Mouse (Mus musculus) central nervous system, embryonic 18 days (tissue): ENCODE data around the gene Abca2. TPM values are rescaled to one million over a fixed set of nuclear protein-coding genes. Genes with fewer than 3 reads are reported as not detected.

ENCODE experiments used
- polyA plus RNA-seq: library from polyadenylated mRNA; depleted of rRNA; stranded (reverse); fragments of >200 nt; gene quantifications from 2 replicates; pipeline ENCODE4 v1.2.3, GENCODE M21; 2012; rRNA removed

Abca2 gene
- 42.3 and 48.1 TPM in 2 replicates for polyA plus RNA-seq

DNA sequence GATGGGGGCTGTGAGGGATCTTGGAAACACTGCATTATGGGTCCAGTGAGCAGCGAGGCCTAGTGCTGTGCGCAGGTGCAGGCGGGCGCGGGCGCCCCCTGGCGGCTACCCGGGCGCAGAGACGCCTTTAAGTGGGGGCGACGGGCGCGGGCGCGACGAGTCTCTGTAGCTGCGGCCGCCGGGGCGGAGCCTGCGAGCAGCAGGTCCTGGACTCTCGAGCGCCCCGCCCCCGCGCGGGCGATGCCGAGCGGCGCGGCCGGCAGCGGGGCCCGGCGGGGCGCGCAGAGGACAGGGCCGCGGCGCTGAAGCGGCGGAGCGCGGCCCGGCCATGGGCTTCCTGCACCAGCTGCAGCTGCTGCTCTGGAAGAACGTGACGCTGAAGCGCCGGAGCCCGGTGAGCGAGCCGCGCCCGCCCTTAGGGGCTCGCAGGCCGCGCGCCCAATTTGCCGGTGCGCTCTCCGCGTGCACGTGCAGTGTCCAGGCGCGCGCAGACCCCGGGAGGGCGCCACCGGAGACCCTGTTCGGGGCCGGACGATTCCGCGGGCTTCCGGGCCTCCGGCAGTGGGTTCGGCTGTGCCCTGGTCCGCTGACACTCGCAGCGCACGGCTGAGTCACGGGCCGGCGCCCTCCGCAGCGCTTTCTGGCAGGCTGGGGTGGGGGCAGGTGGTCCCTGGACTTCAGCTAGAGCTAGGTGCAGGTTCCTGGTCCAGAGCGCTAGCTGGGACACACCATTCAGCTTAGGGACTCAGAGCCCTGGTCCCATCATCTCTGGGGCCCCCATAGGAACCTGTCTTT is at the start of gene Abca2:
Gene Abca2 (plus strand): TSS at position 262 of the 795 bp plus-strand sequence.

DNA sequence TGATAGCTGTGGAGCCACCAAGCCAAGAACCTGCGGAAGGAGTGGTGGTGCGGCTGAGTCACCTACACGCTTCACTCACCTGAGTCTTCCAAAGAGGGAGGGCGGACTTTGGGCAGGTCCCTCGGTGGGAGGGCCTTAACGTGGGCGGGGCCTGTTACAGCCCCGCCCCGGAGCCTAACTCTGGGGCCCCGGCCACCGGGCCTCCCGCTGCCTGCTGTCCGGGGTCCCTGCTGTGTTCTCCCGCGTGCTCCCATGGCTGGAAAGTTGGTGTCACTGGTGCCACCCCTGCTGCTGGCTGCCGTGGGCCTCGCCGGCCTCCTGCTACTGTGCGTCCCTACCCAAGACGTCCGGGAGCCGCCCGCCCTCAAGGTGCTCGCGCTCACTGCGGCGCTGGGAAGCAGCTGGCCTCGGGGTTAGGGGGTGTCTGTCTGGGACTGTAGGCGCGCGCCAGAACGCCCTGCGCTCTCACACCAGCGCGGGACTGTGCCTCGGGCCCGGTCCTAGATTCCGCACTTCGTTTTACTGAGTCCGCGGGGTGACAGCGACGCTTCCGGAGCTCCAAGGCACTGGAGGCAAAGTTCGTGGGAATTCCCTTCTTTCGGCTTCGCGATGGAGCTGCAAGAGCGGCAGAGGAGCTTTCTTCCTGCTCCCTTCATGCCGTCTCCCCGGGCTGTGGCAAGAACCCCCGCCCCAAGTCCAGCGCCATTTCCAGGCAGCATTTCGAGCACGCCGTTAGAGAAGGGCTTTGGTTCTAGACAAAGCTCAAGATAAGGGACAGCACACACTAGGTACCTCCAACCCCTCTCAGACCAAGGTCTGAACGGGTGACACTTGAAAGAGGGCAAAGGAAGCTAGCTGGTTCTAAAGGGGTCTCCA is 32.5 kb upstream of the Abca2 start, which contains the start of gene Entpd2:
Gene Entpd2 (plus strand): TSS at position 154 of the 876 bp plus-strand sequence.

DNA sequence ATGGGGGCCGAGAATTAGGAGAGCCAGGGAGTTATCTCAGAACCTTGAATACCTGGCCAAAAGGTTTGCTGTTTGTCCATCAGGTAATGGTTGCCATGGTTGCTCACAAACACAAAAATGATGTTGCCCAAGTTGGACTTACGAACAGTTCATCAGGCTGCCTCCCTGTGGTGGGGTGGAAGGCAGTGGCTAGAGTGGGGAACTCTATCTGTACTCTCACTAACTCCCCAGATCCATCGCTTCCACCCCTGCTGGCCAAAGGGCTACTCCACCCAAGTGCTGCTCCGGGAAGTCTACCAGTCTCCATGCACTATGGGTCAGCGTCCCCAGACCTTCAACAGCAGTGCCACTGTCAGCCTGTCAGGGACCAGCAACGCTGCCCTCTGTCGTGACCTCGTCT is 29.5 kb upstream of the Abca2 start, which contains the start of gene Npdc1:
Gene Npdc1 (plus strand): TSS at position 301 of the 400 bp plus-strand sequence.

DNA sequence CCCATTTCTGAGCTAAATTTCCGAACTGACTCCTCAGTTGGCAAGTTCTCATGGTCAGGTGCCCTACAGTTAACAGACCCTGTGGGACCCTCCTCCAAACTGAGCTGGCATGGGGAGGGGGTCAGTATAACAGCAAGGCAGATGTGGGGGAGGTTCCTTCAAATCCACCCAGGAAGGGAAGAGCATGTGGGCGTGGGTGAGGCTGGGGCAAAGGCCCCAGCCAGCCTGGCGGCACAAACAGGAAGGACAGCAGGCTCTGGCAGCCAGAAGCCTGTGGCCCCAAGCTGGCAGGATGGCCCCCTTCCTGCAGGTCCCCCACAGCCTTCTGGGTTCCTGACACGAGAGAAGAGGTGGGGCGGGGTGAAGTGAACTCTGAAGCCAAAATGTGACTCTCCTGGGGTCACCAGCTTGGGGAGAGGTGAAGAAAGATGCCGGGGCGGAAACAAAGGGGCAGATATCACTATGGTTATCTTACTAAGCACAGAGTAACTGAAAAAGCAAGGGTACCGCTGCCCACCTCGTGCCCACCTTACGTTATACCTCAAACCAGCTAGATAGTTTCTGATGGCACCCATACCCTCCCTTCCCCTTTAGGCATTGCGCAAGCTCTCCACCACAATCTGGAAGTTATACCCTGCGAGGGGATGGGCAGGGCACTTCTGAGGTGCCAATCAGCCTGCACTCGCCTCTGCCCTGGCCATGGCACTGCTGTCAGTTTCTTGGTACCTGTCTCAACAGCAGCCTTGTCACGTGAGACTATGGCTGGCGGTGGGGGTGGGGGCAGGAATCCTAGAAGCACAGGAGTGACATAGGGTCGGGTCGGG is 5.7 kb upstream of the Abca2 start, which contains the start of gene Fut7:
Gene Fut7 (plus strand): TSS at position 681 of the 824 bp plus-strand sequence.

DNA sequence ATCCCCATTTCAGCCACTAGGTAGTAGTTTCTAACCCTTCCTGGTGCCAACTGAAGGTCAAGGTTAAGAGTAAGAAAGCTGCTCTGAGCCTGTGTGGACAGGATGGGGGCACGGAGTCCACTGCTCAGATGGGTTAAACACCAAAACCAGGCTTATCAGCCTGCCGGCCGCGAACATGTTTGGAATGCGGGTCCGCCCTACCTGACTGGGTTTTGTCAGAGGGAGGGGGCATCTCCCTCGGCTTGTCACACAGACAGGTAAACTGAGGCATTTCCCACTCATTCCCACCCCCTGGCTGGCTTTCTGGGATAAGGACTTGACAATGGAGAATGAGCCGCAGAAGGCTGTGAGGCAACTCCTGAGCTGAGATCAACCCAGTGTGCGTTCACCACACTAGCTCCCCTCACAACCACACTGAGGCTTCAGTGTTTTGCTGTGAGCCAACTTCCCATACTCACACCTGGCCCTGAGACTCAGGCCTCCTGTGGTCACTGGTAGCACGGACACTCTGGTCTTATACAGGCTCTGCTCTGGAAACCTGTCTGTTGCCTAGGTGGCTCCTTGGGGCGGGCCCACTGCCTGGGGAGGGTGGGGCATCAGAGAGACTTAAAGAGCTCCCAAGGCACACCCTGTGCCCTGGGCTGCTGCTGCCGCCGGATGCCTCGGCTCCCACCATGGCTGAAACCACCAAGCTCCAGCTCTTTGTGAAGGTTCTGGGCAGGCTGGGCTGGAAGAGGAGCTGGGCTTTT is 27.9 kb downstream of the Abca2 start, which contains the start of gene Clic3:
Gene Clic3 (plus strand): TSS at position 634 of the 749 bp plus-strand sequence.

DNA sequence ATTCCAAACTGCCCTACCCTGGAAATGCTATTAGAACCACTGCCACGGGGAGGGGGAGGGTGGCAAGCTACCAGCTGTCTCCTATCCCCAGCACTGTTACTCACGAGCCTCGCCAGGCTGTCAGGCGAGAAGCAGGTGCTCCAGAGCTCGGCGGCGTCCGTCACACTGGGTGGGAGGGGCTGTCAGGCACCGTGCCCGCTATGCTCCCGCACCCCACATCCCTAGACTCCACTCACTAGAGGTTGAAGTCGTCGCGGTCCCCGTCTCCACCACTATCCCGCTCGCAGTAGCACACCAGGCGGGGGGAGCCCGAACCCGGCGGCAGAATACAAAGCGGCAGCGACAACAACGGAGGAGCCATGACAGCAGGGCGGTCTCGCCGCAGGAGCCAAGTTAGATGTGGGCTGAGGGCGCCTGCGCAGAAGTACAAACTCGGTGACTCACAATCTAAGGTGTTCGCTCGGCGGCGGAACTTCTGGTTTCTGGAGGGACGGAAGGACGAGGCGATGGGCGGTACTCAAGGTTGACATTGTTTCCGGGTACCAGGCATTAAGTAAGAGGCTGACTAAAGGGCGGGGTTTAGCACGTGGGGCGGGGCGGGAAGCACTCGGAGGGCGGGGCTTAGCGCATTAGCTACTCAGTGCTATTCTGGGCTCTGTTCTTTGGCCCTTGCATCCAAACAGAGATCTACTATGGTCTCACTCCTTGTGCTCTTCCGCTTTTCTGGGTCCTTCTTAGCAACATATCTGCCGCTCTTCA is 32.2 kb downstream of the Abca2 start, which contains the start of gene Paxx:
Gene Paxx (minus strand): TSS at position 544 of the 759 bp plus-strand sequence.

DNA sequence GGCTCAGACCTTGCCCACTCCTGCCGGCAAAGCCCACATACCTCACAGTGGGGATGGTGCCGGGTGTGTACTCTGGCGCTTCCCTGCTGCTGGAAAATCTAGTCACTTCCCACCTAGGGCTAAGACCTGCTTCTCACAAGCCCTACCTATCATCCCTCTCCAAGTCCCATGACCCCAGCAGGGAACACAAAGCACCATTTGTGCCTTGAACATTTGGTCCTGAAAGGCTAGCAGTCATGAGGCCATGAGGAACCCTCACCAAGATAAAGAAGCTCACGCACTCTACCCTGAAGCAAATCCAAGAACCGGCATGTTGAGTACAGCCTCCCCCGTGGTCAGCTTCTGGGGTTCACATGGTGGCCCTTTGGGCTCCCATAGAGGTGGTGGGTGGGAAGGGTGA is 41.5 kb downstream of the Abca2 start, which contains the start of gene Ptgds:
Gene Ptgds (minus strand): TSS at position 78 of the 400 bp plus-strand sequence.

DNA sequence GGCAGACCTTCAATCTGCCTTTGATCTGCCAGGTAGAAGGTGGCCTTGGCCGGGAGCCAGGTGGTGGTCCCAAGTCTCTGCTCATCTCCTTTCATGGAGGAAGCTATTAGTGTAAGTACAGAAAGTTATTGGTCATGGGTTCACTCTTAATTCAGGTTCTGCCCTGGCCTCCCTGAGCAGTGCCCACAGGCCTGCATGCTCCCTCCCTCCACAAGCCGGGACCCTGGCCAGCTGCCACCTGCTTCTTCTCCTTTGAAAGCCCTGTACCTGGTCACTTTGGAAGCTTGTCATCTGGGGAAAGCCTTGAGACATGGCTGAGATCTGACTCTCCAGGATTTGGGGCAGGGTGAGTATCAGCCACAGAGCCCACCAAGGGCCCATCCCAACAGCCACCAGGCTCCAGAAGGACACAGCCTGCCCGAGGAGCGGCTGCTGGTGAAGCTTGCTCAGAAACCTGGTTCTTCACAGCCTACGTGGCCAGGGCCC is 65.0 kb downstream of the Abca2 start, which contains the start of gene Lcn12:
Gene Lcn12 (minus strand): TSS at position 436 of the 486 bp plus-strand sequence.

Other genes starting within 250 kb of the Abca2 start
- gene Nrarp, start 247.9 kb upstream of the Abca2 start, polyA plus RNA-seq: 26.0 and 28.6 TPM in 2 replicates
- gene Tor4a, start 231.8 kb upstream of the Abca2 start, polyA plus RNA-seq: 1.9 and 2.2 TPM in 2 replicates
- 69.1 and 73.7 TPM in 2 replicates for gene Nelfb, start 217.2 kb upstream of the Abca2 start, polyA plus RNA-seq
- gene Stpg3, start 214.1 kb upstream of the Abca2 start, polyA plus RNA-seq: 0.05 TPM in 1 of 2 replicates, not detected in the other
- 0.13 TPM in 2 replicates for gene Fam166a, start 210.0 kb upstream of the Abca2 start, polyA plus RNA-seq
- gene Tubb4b, start 204.0 kb upstream of the Abca2 start, polyA plus RNA-seq: 424 and 435 TPM in 2 replicates
- 0.03 TPM in 1 of 2 replicates, not detected in the other for gene Slc34a3, start 194.3 kb upstream of the Abca2 start, polyA plus RNA-seq
- 0.05 TPM in 1 of 2 replicates, not detected in the other for gene Rnf224, start 191.9 kb upstream of the Abca2 start, polyA plus RNA-seq
- 126 and 144 TPM in 2 replicates for gene Rnf208, start 186.4 kb upstream of the Abca2 start, polyA plus RNA-seq
- 0.37 and 3.0 TPM in 2 replicates for gene Cysrt1, start 186.3 kb upstream of the Abca2 start, polyA plus RNA-seq
- 16.6 and 17.1 TPM in 2 replicates for gene AL732309.1, start 181.8 kb upstream of the Abca2 start, polyA plus RNA-seq
- 22.0 and 25.2 TPM in 2 replicates for gene Tmem203, start 173.3 kb upstream of the Abca2 start, polyA plus RNA-seq
- gene Tprn, start 166.1 kb upstream of the Abca2 start, polyA plus RNA-seq: 6.2 and 6.9 TPM in 2 replicates
- 123 TPM in 2 replicates for gene Ssna1, start 156.3 kb upstream of the Abca2 start, polyA plus RNA-seq
- gene Anapc2, start 156.2 kb upstream of the Abca2 start, polyA plus RNA-seq: 107 and 110 TPM in 2 replicates
- not detected in 2 replicates for gene Tmem210, start 140.6 kb upstream of the Abca2 start, polyA plus RNA-seq
- 0.05 TPM in 1 of 2 replicates, not detected in the other for gene Lrrc26, start 138.8 kb upstream of the Abca2 start, polyA plus RNA-seq
- gene Grin1, start 109.5 kb upstream of the Abca2 start, polyA plus RNA-seq: 60.3 and 61.9 TPM in 2 replicates
- 24.1 and 24.3 TPM in 2 replicates for gene Man1b1, start 96.4 kb upstream of the Abca2 start, polyA plus RNA-seq
- 40.8 and 43.8 TPM in 2 replicates for gene Dpp7, start 72.3 kb upstream of the Abca2 start, polyA plus RNA-seq
- gene Uap1l1, start 63.0 kb upstream of the Abca2 start, polyA plus RNA-seq: 3.7 and 4.6 TPM in 2 replicates
- gene Sapcd2, start 56.4 kb upstream of the Abca2 start, polyA plus RNA-seq: 16.3 and 17.1 TPM in 2 replicates
- 9.8 and 11.4 TPM in 2 replicates for gene Entpd2, start 32.8 kb upstream of the Abca2 start, polyA plus RNA-seq
- 549 and 616 TPM in 2 replicates for gene Npdc1, start 29.4 kb upstream of the Abca2 start, polyA plus RNA-seq
- gene Fut7, start 5.4 kb upstream of the Abca2 start, polyA plus RNA-seq: 0.20 and 0.26 TPM in 2 replicates
- 0.82 and 3.4 TPM in 2 replicates for gene Clic3, start 28.1 kb downstream of the Abca2 start, polyA plus RNA-seq
- 155 and 156 TPM in 2 replicates for gene Paxx, start 32.4 kb downstream of the Abca2 start, polyA plus RNA-seq
- gene Ptgds, start 41.3 kb downstream of the Abca2 start, polyA plus RNA-seq: 539 and 800 TPM in 2 replicates
- gene Lcn12, start 65.2 kb downstream of the Abca2 start, polyA plus RNA-seq: not detected in 2 replicates
- gene Fbxw5, start 72.0 kb downstream of the Abca2 start, polyA plus RNA-seq: 30.0 and 36.6 TPM in 2 replicates
- gene C8g, start 73.0 kb downstream of the Abca2 start, polyA plus RNA-seq: 2.5 and 4.0 TPM in 2 replicates
- 9.5 and 10.1 TPM in 2 replicates for gene Traf2, start 118.2 kb downstream of the Abca2 start, polyA plus RNA-seq
- 200 and 205 TPM in 2 replicates for gene Edf1, start 129.1 kb downstream of the Abca2 start, polyA plus RNA-seq
- 2.7 and 2.8 TPM in 2 replicates for gene Mamdc4, start 146.1 kb downstream of the Abca2 start, polyA plus RNA-seq
- gene Phpt1, start 146.5 kb downstream of the Abca2 start, polyA plus RNA-seq: 149 and 150 TPM in 2 replicates
- gene Ajm1, start 153.1 kb downstream of the Abca2 start, polyA plus RNA-seq: 32.4 and 41.2 TPM in 2 replicates
- gene Rabl6, start 179.8 kb downstream of the Abca2 start, polyA plus RNA-seq: 79.9 and 82.9 TPM in 2 replicates
- 0.04 TPM in 1 of 2 replicates, not detected in the other for gene Ccdc183, start 189.0 kb downstream of the Abca2 start, polyA plus RNA-seq
- gene Tmem141, start 193.3 kb downstream of the Abca2 start, polyA plus RNA-seq: 47.6 and 54.3 TPM in 2 replicates
- 1.3 and 2.2 TPM in 2 replicates for gene Fcna, start 199.3 kb downstream of the Abca2 start, polyA plus RNA-seq
- gene Lcn8, start 224.4 kb downstream of the Abca2 start, polyA plus RNA-seq: not detected in 2 replicates
- not detected in 2 replicates for gene Lcn5, start 229.2 kb downstream of the Abca2 start, polyA plus RNA-seq
- gene Lcn6, start 248.1 kb downstream of the Abca2 start, polyA plus RNA-seq: not detected in 2 replicates